Mouse (Mus musculus) cerebral cortex, adult 2 months (tissue): ENCODE results near the gene Cd28.

Source experiments
- WGBS: fragments of 180-500 bp; shearing (Covaris S2); methylation state at CpG from one replicate; pipeline ENCODE4 v1.1.7; 2018; 5-methylcytosine and 5-hydroxymethylcytosine counted together

Gene Cd28

GRCm38 (mm10) chr1:60750201-60750765, 33.7 kb downstream of the Cd28 start:
- 90% methylated on average over 6 of the region's 6 CpGs for WGBS

DNA sequence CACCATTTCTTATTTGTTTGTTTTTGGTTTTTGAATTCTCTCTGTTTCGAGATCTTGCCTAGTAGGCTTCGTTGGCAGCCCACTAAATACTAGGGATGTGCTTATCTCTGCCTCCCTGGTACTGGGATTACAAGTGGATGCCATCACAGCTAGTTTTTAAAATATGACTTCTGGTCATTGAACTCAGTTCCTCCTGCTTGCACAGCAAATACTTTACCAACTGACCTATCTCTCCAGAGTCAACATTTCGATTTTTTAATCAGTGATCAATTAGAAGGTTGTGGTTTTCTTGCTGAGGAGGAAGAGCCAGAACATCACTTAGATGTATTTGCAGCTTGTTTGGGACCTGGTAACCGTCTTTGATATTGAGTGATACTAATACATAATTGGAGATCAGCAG, 34.4 kb downstream of the Cd28 start:
- 94% methylated on average over 4 of the region's 4 CpGs for WGBS

- 88% methylated on average over 1 of the region's 1 CpGs for WGBS
Observed at GRCm38 (mm10) chr1:60752986-60753385, 36.4 kb downstream of the Cd28 start.

DNA sequence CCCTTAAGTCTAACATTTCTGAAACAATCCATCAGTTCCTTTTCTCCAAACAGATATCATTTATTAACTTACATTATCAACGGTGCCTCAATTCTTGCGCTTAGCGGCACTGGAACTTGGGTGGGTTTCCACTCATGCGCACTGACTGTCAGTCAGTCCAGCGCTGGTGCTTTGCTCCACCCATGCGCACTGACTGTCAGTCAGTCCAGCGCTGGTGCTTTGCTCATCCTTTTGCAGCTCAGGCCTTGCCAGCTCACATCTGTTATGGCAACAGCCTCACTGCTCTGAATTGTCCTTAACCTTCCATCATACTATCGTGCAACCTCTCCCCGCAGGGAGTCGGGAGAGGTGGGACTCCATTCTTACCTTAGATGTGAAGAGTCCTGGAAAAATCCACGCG, 37.4 kb downstream of the Cd28 start:
- 93% methylated on average over 12 of the region's 12 CpGs for WGBS

DNA sequence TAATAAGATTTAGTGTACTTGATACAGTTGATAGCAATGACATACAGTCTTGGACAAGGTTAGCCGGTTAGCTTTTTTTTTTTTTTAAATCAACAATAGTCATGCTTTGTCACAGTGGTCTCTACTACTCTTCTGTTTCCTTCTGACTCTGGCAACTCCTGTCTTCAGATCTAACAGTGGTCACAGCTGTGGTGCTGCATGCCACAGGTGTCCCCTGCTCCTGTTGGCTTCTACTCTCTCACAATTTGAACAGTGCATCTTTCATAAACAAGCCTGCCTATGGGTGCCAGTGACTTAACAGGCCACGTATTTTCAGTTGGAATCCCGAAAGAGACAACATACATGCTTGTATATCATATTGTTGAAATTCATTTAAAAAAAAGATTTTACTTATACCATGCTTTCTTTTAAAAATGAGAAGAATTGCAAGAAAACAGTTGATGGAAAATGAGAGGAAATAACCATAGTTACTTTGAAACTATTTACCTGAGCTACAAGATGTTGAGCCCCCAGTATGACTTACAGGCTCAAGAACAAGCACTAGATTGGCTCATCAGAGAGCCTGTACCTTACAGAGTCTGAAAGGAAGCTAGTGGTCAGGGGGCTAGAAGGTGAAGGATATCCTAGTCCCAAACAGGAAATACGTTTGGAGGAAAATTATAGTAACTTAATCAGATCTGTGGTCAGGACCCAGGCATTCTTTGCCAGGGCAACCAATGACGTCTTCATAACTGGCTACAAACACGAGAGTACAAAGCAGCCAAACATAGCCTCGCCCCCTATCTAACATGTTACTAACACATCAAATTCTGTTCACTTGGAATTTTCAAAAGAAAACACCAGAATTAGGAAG, 39.0 kb downstream of the Cd28 start:
- 82% methylated on average over 7 of the region's 7 CpGs for WGBS

GRCm38 (mm10) chr1:60757631-60758030, 41.0 kb downstream of the Cd28 start:
- WGBS: 99% methylated on average over 2 of the region's 2 CpGs

DNA sequence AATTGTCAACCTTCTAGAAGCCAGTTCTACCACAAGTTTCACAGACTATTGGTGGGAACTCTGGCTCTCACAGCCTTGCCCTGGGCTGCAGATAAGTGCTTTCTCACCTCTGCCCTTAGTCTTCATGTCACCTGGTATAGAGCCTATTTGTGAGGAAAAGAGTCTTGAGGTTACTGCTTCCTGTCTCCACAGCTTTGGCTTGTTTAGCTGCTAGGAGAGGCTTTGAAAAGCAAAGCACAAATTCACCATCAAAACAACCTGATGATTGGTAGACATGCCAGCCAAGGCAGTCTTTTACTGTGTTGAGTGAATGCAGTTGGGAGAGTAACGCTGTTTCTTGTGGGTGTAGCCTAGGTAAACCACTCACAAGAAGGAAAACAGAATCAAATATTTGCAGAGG, 41.6 kb downstream of the Cd28 start:
- WGBS: 96% methylated on average over 1 of the region's 1 CpGs

DNA sequence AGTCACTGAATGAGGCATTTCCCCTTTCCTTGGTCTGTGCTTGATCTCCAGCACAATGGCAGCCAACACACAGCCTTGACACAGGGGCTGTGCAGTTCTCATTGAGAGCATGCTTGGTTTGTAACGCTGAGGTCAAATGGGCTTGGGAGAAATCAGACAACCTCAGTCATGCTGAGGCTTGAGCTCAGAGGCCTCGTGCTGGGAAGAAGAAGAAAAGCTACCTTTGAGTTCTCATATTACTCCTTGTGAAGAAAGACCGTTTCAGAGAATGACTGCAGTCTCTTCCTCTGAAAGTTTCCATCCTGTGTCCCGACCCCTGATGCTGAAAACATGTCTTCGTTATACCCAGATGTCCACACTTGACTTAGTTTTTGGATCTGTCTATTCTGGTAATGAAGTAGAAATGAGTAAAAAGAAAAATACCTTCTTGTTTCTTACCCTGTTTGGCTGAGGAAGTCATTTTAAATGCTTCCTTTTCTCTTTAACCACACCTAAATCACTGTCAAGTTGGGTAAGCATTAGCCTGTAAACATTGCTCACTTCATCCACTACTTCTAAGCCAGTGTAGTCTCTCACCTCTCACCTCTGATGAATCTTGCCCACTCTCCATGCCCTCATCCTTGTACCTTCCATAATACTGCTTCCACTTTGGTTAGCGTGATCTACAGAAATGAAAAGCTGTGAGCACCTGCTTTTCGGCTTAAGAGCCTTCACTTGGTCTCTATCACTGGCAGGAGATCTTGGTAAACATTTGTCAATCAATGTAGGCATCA, 43.1 kb downstream of the Cd28 start:
- 83% methylated on average over 7 of the region's 7 CpGs for WGBS

DNA sequence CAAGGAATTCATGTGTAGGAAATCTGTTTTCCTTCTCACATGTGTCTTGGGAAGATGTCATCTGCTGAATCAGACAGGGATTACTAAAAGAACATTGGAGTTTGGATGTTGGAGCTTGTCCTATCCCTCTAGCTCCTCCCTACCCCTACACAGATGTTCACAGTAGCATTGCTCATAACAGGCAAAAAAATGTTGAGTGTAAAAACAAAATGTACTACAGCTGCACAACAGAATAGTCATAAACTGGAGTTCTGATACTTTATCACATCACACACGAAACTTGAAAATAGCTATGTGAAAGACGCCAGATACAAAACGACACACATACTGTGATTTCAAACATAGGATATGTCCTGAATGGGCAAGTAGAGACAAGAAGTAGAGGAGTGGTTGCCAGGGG, 43.9 kb downstream of the Cd28 start:
- 82% methylated on average over 3 of the region's 3 CpGs for whole genome bisulfite sequencing

- 99% methylated on average over 3 of the region's 3 CpGs for WGBS
Observed at GRCm38 (mm10) chr1:60761528-60762171, 45.0 kb downstream of the Cd28 start.

DNA sequence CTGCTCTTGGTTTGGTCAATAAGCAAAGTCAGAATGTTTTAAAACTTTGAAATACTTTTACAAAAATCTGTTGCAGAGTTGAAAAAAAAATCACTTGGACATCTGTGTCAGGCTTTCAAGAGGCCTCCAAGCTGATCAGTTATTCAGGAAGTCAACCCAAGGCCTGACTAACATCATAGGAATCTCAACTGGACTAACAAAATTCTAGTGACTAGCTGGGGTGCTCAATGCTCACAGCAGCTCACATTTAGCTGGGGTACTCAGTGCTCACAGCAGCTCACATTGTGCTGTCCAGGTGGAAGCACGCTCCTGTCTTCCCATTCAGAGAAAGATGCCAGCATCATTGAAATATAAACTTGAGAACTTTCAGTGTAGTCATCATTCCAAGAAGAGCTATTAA, 45.9 kb downstream of the Cd28 start:
- 98% methylated on average over 1 of the region's 1 CpGs for WGBS

DNA sequence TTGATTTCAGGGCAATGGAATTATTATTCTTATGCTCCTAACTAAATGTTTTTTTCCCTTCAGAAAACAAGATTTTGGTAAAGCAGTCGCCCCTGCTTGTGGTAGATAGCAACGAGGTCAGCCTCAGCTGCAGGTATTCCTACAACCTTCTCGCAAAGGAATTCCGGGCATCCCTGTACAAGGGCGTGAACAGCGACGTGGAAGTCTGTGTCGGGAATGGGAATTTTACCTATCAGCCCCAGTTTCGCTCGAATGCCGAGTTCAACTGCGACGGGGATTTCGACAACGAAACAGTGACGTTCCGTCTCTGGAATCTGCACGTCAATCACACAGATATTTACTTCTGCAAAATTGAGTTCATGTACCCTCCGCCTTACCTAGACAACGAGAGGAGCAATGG, 46.3 kb downstream of the Cd28 start:
- 94% methylated on average over 20 of the region's 20 CpGs for WGBS

- WGBS: 98% methylated on average over 7 of the region's 7 CpGs
Observed at GRCm38 (mm10) chr1:60771771-60772170, 55.2 kb downstream of the Cd28 start.

- 82% methylated on average over 3 of the region's 3 CpGs for WGBS
Observed at GRCm38 (mm10) chr1:60773231-60773630, 56.6 kb downstream of the Cd28 start.

DNA sequence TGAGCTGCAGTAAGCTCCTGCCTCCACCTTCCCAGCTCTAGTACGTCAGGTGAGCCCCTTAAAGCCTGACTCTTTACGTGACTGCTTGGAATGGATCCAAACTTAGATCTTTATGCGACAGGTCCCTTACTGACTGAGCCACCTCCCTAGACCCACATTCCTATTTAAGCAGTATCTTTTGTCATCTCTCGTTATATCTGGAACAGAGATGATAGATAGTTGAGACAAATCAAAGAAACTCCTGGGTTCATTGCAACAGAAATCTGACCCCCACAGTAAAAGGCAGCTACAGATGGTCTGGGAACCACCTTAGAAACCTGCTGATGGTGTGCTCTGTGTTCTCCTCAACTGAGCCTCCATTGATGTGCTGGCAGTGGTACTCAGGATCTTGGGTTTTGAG, 59.6 kb downstream of the Cd28 start:
- WGBS: 78% methylated on average over 4 of the region's 4 CpGs

GRCm38 (mm10) chr1:60776906-60777305, 60.3 kb downstream of the Cd28 start:
- WGBS: 72% methylated on average over 3 of the region's 3 CpGs

- WGBS: 76% methylated on average over 8 of the region's 8 CpGs
Observed at GRCm38 (mm10) chr1:60778465-60779115, 62.0 kb downstream of the Cd28 start.

- 91% methylated on average over 2 of the region's 2 CpGs for WGBS
Observed at GRCm38 (mm10) chr1:60779176-60779575, 62.6 kb downstream of the Cd28 start.

DNA sequence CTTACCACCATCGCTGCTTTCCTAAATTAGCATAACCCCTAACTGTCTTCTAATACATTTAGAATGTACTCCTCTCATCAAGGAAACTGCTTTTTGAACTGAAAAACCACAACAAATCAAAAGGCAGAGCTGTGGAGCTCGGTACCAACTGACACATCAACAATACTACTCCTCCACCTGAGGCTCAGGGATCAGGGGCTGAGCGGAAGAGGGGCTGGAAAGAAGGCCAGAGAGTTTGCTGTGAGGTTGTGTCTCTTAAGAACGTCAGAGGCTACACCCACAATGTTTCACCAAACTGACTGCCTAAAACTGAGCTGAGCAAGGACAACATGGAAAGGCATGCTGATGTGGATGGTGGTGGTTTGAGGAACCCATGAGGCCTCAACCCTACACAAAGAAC, 65.1 kb downstream of the Cd28 start:
- WGBS: 79% methylated on average over 4 of the region's 4 CpGs

DNA sequence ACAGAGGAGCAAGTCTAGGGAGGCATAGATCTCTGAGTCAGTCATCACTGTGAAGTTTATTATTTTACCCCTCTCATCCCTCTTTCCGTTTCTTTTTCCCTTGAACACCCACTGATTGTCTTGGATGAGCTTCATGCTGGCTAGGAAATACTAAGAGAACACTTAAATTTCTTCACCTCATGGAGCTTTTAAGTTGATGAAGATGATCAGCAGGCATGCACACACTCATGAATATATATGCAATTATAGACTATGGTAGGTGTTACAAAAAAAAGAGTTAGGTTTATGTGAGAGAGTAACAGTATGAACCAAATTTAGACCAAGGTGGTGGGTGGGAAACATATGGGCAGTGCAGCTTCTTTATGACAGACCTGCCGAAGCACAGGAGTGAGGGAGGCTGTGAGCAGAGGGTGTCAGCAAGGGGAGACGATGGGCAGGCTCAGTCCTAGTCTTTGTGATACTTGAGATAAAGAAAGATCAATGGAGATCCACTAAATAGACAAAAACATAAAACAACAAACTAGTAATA, 79.1 kb downstream of the Cd28 start:
- WGBS: 40% methylated on average over 3 of the region's 3 CpGs

- WGBS: 43% methylated on average over 1 of the region's 1 CpGs
Observed at GRCm38 (mm10) chr1:60799795-60800345, 83.3 kb downstream of the Cd28 start.
